Mouse (Mus musculus): ENCODE results near the gene Ttc39b.

The Ttc39b gene

GRCm38 (mm10) chr4:83228664-83229283 is 95.3 kb downstream of the Ttc39b start:
- DNase-seq (ENCODE audit: low spot score): no peak

- no peak for DNase-seq (ENCODE audit: low spot score)
Observed at GRCm38 (mm10) chr4:83228073-83228472, 96.0 kb downstream of the Ttc39b start.

- no peak for DNase-seq (ENCODE audit: low spot score)
Observed at GRCm38 (mm10) chr4:83225633-83226360, 98.3 kb downstream of the Ttc39b start.

- DNase-seq (ENCODE audit: low spot score): no peak
Observed at GRCm38 (mm10) chr4:83224242-83224641, 99.8 kb downstream of the Ttc39b start.

GRCm38 (mm10) chr4:83223197-83223596 is 100.9 kb downstream of the Ttc39b start:
- no peak for DNase-seq (ENCODE audit: low spot score)

- DNase-seq (ENCODE audit: low spot score): no peak
Observed at GRCm38 (mm10) chr4:83220761-83221557, 103.1 kb downstream of the Ttc39b start.

GRCm38 (mm10) chr4:83219253-83219652 is 104.8 kb downstream of the Ttc39b start:
- DNase-seq (ENCODE audit: low spot score): no peak

- DNase-seq (ENCODE audit: low spot score): no peak
Observed at GRCm38 (mm10) chr4:83217128-83217527, 106.9 kb downstream of the Ttc39b start.

- DNase-seq (ENCODE audit: low spot score): no peak
Observed at GRCm38 (mm10) chr4:83216381-83216780, 107.7 kb downstream of the Ttc39b start.

GRCm38 (mm10) chr4:83215776-83216175 is 108.3 kb downstream of the Ttc39b start:
- no peak for DNase-seq (ENCODE audit: low spot score)

- no peak for DNase-seq (ENCODE audit: low spot score)
Observed at GRCm38 (mm10) chr4:83214822-83215558, 109.1 kb downstream of the Ttc39b start.

- DNase-seq (ENCODE audit: low spot score): no peak
Observed at GRCm38 (mm10) chr4:83213752-83214151, 110.3 kb downstream of the Ttc39b start.

- no peak for DNase-seq (ENCODE audit: low spot score)
Observed at GRCm38 (mm10) chr4:83211709-83212108, 112.3 kb downstream of the Ttc39b start.

GRCm38 (mm10) chr4:83210437-83210836 is 113.6 kb downstream of the Ttc39b start:
- no peak for DNase-seq (ENCODE audit: low spot score)

- peak; percentile 20 for DNase-seq (ENCODE audit: low spot score)
Observed at GRCm38 (mm10) chr4:83206803-83207586, 117.1 kb downstream of the Ttc39b start.

GRCm38 (mm10) chr4:83206416-83206802 is 117.6 kb downstream of the Ttc39b start:
- DNase-seq (ENCODE audit: low spot score): no peak

GRCm38 (mm10) chr4:83199391-83199790 is 124.7 kb downstream of the Ttc39b start:
- DNase-seq (ENCODE audit: low spot score): no peak

GRCm38 (mm10) chr4:83198123-83198522 is 125.9 kb downstream of the Ttc39b start:
- DNase-seq (ENCODE audit: low spot score): no peak

- no peak for DNase-seq (ENCODE audit: low spot score)
Observed at GRCm38 (mm10) chr4:83189736-83190135, 134.3 kb downstream of the Ttc39b start.

- DNase-seq (ENCODE audit: low spot score): no peak
Observed at GRCm38 (mm10) chr4:83187324-83187723, 136.7 kb downstream of the Ttc39b start.

GRCm38 (mm10) chr4:83186448-83186847 is 137.6 kb downstream of the Ttc39b start:
- no peak for DNase-seq (ENCODE audit: low spot score)
